Mouse (Mus musculus): ENCODE data around the gene Rab25. TPM values are rescaled to one million over a fixed set of nuclear protein-coding genes. Genes with fewer than 3 reads are reported as not detected.

Gene Rab25
- total and polyA plus RNA-seq, 3 experiments, result 0.96 to 1.9 TPM; not detected in 1

DNA sequence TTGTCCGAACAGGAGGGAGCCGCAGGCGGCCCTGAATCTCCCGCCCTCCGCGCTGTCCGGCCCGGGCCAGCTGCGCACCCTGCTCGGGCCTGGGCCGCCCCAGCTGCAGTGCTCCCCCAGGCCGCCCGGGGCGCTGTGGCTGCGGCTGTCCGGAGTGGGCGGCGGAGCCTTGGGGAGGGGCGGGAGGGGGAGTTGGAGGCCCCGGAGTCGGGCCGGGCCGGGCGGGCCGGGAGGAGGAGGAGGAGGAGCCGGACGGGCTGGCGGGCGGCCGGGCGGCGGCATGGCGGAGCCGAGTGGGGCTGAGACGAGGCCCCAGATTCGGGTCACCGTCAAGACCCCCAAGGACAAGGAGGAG lies 5.4 kb upstream of the Rab25 start, which contains the start of gene Ubqln4:
Ubqln4 (plus strand) TSS at position 234 of the 355 bp plus-strand sequence.
- H3K4me1 ChIP-seq (ENCODE audit: control insufficient read depth in 1 of 2, insufficient read depth in 2 of 2, low read length in 2 of 2), result peaks cover 3 to 5% of the 10 kb centered on the region in 2 experiments; a peak in 2 of 4 replicates
- peak within 1 kb of the TSS; percentile 93 for H3K9ac ChIP-seq (ENCODE audit: control insufficient read depth, low read depth, low read length, poor library complexity, severe bottlenecking)
- peaks cover 24% of the 10 kb centered on the region for H3K79me2 ChIP-seq (ENCODE audit: control insufficient read depth, insufficient read depth, low read length, poor library complexity)
- DNase-seq (ENCODE audit: low read depth, low spot score), result peak; percentile 94
- H3K9me3 ChIP-seq (replicated peaks; ENCODE audit: insufficient read depth, low read length), result no peaks in the 10 kb centered on the region
- H3K27me3 ChIP-seq (ENCODE audit: control insufficient read depth in 1 of 2, insufficient read depth in 2 of 2, low read length in 2 of 2), result no peaks in the 10 kb centered on the region
- peak; percentile 92 for TF ChIP-seq NELFE (IDR thresholded peaks at IDR 0.05; ENCODE audit: low read depth, low read length)
- peak; percentile 90; the same call in 1 of the 2 replicates for TF ChIP-seq CHD1 (IDR thresholded peaks at IDR 0.05; ENCODE audit: low read depth, low read length)
- no peak; the same call in 1 of the 2 replicates for TF ChIP-seq SMC3 (IDR thresholded peaks at IDR 0.05; ENCODE audit: low read depth, low read length)
- peak; percentile 66 for TF ChIP-seq POLR2AphosphoS2 (IDR thresholded peaks at IDR 0.05; ENCODE audit: low read length)
- TF ChIP-seq POLR2AphosphoS5 (IDR thresholded peaks at IDR 0.05; ENCODE audit: borderline replicate concordance, low read depth, low read length), result 0 out of 2 replicates have a peak, but pooled peaks have one; percentile 3
- peak; percentile 73; the same call in 1 of the 2 replicates for TF ChIP-seq HCFC1 (IDR thresholded peaks at IDR 0.05; ENCODE audit: low read depth, low read length)
- peak; percentile 75; the same call in 1 of the 2 replicates for TF ChIP-seq MXI1 (IDR thresholded peaks at IDR 0.05; ENCODE audit: low read depth, low read length)
- no peak for TF ChIP-seq GATA1 (IDR thresholded peaks at IDR 0.05; ENCODE audit: low read depth, low read length)
- peak; percentile 73; the same call in 1 of the 2 replicates for TF ChIP-seq SIN3A (IDR thresholded peaks at IDR 0.05; ENCODE audit: low read length)
- TF ChIP-seq MAFK (IDR thresholded peaks at IDR 0.05; ENCODE audit: borderline replicate concordance, low read depth, low read length), result no peak
- no peak for TF ChIP-seq TAL1 (IDR thresholded peaks at IDR 0.05; ENCODE audit: low read length)
- TF ChIP-seq TCF12 (IDR thresholded peaks at IDR 0.05; ENCODE audit: low read depth, low read length), result peak; percentile 73
- TF ChIP-seq ZKSCAN1 (IDR thresholded peaks at IDR 0.05; ENCODE audit: low read depth, low read length), result no peak
- peak; percentile 98 for TF ChIP-seq MAZ (IDR thresholded peaks at IDR 0.05; ENCODE audit: low read depth, low read length)
- TF ChIP-seq E2F4 (IDR thresholded peaks at IDR 0.05; ENCODE audit: borderline replicate concordance, low read depth, low read length), result 0 out of 2 replicates have a peak, but pooled peaks have one; percentile 57
- peak; percentile 66 to 94 for TF ChIP-seq POLR2A (IDR thresholded peaks at IDR 0.05; ENCODE audit: control insufficient read depth in 1 of 2, insufficient read depth in 1 of 2, low read depth in 1 of 2, low read length in 2 of 2, poor library complexity in 1 of 2)
- no peak; the same call in 1 of the 2 replicates for TF ChIP-seq MYC (IDR thresholded peaks at IDR 0.05; ENCODE audit: low read depth, low read length)
- no peak for TF ChIP-seq RAD21 (IDR thresholded peaks at IDR 0.05; ENCODE audit: low read depth, low read length)
- no peak for TF ChIP-seq UBTF (IDR thresholded peaks at IDR 0.05; ENCODE audit: borderline replicate concordance, insufficient read depth, low read depth, low read length)
- TF ChIP-seq MAX (IDR thresholded peaks at IDR 0.05; ENCODE audit: low read length), result peak; percentile 49; the same call in 1 of the 2 replicates
- no peak; the same call in none of the 2 replicates for TF ChIP-seq ZMIZ1 (IDR thresholded peaks at IDR 0.05; ENCODE audit: low read depth, low read length)
- TF ChIP-seq ETS1 (IDR thresholded peaks at IDR 0.05; ENCODE audit: low read depth, low read length), result 0 out of 2 replicates have a peak, but pooled peaks have one; percentile 30
- peak; percentile 63 for TF ChIP-seq NRF1 (IDR thresholded peaks at IDR 0.05; ENCODE audit: insufficient read depth, low read depth, low read length, poor library complexity, severe bottlenecking)
- TF ChIP-seq JUND (IDR thresholded peaks at IDR 0.05; ENCODE audit: low read depth, low read length), result no peak
- peak; percentile 55 to 95 (median 74); a peak in 5 of 6 replicates for TF ChIP-seq CTCF (IDR thresholded peaks at IDR 0.05 in 2 of 3, conservative IDR thresholded peaks at IDR 0.05 in 1 of 3; ENCODE audit: control insufficient read depth in 1 of 3, insufficient read depth in 1 of 3, low read depth in 2 of 3, low read length in 3 of 3, poor library complexity in 1 of 3, severe bottlenecking in 1 of 3)
- TF ChIP-seq KAT2A (conservative IDR thresholded peaks at IDR 0.05; ENCODE audit: low read depth, low read length), result no peak; the same call in 1 of the 2 replicates
- TF ChIP-seq ELF1 (IDR thresholded peaks at IDR 0.05; ENCODE audit: low read depth, low read length), result peak; percentile 43; the same call in 1 of the 2 replicates
- TF ChIP-seq GABPA (IDR thresholded peaks at IDR 0.05; ENCODE audit: low read depth, low read length), result peak; percentile 48; the same call in 1 of the 2 replicates
- peak within 1 kb of the TSS; percentile 84 to 90 for H3K4me3 ChIP-seq (ENCODE audit: control insufficient read depth in 1 of 2, insufficient read depth in 1 of 2, low read depth in 2 of 2, low read length in 2 of 2)
- peaks cover 6 to 9% of the 10 kb centered on the region in 2 experiments for H3K36me3 ChIP-seq (ENCODE audit: control insufficient read depth in 1 of 2, insufficient read depth in 2 of 2, low read length in 2 of 2)
- H3K27ac ChIP-seq (ENCODE audit: control insufficient read depth, low read depth, low read length), result peak within 1 kb of the TSS; percentile 91
